Mouse (Mus musculus): ENCODE data around the gene Sh3kbp1. TPM values are rescaled to one million over a fixed set of nuclear protein-coding genes. Genes with fewer than 3 reads are reported as not detected.

Sh3kbp1 gene
- polyA plus RNA-seq, 1 experiment from 2014 or later: 49.6 TPM

GRCm38 (mm10) chrX:159628629-159629028 lies 1.6 kb downstream of the Sh3kbp1 start:
- no peaks in the 10 kb centered on the region for H3K27me3 ChIP-seq (replicated peaks; ENCODE audit: control insufficient read depth, insufficient read depth, low read length)
- whole genome bisulfite sequencing: 41% methylated on average over 4 of the region's 4 CpGs
- H3K36me3 ChIP-seq (ENCODE audit: control insufficient read depth, insufficient read depth, low read length): no peaks in the 10 kb centered on the region
- H3K4me3 ChIP-seq (ENCODE audit: low read length): peak overlapping the region; percentile 63
- ATAC-seq: no peak
- H3K9ac ChIP-seq (ENCODE audit: low read depth, low read length): peak overlapping the region; percentile 78
- H3K4me1 ChIP-seq (ENCODE audit: control insufficient read depth, insufficient read depth, low read depth, low read length): peaks cover 3% of the 10 kb centered on the region; the same call in 1 of the 2 replicates
- no peaks in the 10 kb centered on the region for H3K9me3 ChIP-seq (ENCODE audit: control insufficient read depth, low read length)
- peak overlapping the region; percentile 58 for H3K4me2 ChIP-seq (ENCODE audit: low read length)
- no peak overlapping the region for H3K27ac ChIP-seq (ENCODE audit: low read depth, low read length)

GRCm38 (mm10) chrX:159629203-159629602 lies 2.1 kb downstream of the Sh3kbp1 start:
- H3K9ac ChIP-seq (ENCODE audit: low read depth, low read length): peak overlapping the region; percentile 17; the same call in 1 of the 2 replicates
- no peak for ATAC-seq
- H3K27ac ChIP-seq (ENCODE audit: low read depth, low read length): no peak overlapping the region
- 29% methylated on average over 2 of the region's 2 CpGs for WGBS
- H3K4me3 ChIP-seq (ENCODE audit: low read length): peak overlapping the region; percentile 63
- no peaks in the 10 kb centered on the region for H3K36me3 ChIP-seq (ENCODE audit: control insufficient read depth, insufficient read depth, low read length)
- peak overlapping the region; percentile 58 for H3K4me2 ChIP-seq (ENCODE audit: low read length)
- no peaks in the 10 kb centered on the region for H3K27me3 ChIP-seq (replicated peaks; ENCODE audit: control insufficient read depth, insufficient read depth, low read length)
- no peaks in the 10 kb centered on the region for H3K9me3 ChIP-seq (ENCODE audit: control insufficient read depth, low read length)
- peaks cover 3% of the 10 kb centered on the region; the same call in 1 of the 2 replicates for H3K4me1 ChIP-seq (ENCODE audit: control insufficient read depth, insufficient read depth, low read depth, low read length)

- no peak overlapping the region for H3K27ac ChIP-seq (ENCODE audit: low read depth, low read length)
- H3K9me3 ChIP-seq (ENCODE audit: control insufficient read depth, low read length): no peaks in the 10 kb centered on the region
- H3K4me3 ChIP-seq (ENCODE audit: low read length): no peak overlapping the region
- H3K27me3 ChIP-seq (replicated peaks; ENCODE audit: control insufficient read depth, insufficient read depth, low read length): no peaks in the 10 kb centered on the region
- no peak overlapping the region for H3K4me2 ChIP-seq (ENCODE audit: low read length)
- H3K4me1 ChIP-seq (ENCODE audit: control insufficient read depth, insufficient read depth, low read depth, low read length): no peaks in the 10 kb centered on the region
- no peaks in the 10 kb centered on the region for H3K36me3 ChIP-seq (ENCODE audit: control insufficient read depth, insufficient read depth, low read length)
- WGBS: 86% methylated on average over 4 of the region's 4 CpGs
- ATAC-seq: no peak
- H3K9ac ChIP-seq (ENCODE audit: low read depth, low read length): no peak overlapping the region
Measured at GRCm38 (mm10) chrX:159638500-159639227, 11.6 kb downstream of the Sh3kbp1 start.

GRCm38 (mm10) chrX:159639991-159640390 lies 12.9 kb downstream of the Sh3kbp1 start:
- H3K9me3 ChIP-seq (ENCODE audit: control insufficient read depth, low read length): no peaks in the 10 kb centered on the region
- no peaks in the 10 kb centered on the region for H3K4me1 ChIP-seq (ENCODE audit: control insufficient read depth, insufficient read depth, low read depth, low read length)
- H3K4me2 ChIP-seq (ENCODE audit: low read length): no peak overlapping the region
- H3K4me3 ChIP-seq (ENCODE audit: low read length): no peak overlapping the region
- no peaks in the 10 kb centered on the region for H3K36me3 ChIP-seq (ENCODE audit: control insufficient read depth, insufficient read depth, low read length)
- H3K27me3 ChIP-seq (replicated peaks; ENCODE audit: control insufficient read depth, insufficient read depth, low read length): no peaks in the 10 kb centered on the region
- ATAC-seq: no peak
- no peak overlapping the region for H3K27ac ChIP-seq (ENCODE audit: low read depth, low read length)
- 84% methylated on average over 4 of the region's 4 CpGs for WGBS
- H3K9ac ChIP-seq (ENCODE audit: low read depth, low read length): no peak overlapping the region

- no peak overlapping the region for H3K4me3 ChIP-seq (ENCODE audit: low read length)
- no peaks in the 10 kb centered on the region for H3K36me3 ChIP-seq (ENCODE audit: control insufficient read depth, insufficient read depth, low read length)
- no peaks in the 10 kb centered on the region for H3K9me3 ChIP-seq (ENCODE audit: control insufficient read depth, low read length)
- no peak for ATAC-seq
- H3K27me3 ChIP-seq (replicated peaks; ENCODE audit: control insufficient read depth, insufficient read depth, low read length): no peaks in the 10 kb centered on the region
- no peaks in the 10 kb centered on the region for H3K4me1 ChIP-seq (ENCODE audit: control insufficient read depth, insufficient read depth, low read depth, low read length)
- WGBS: 93% methylated on average over 3 of the region's 3 CpGs
- H3K27ac ChIP-seq (ENCODE audit: low read depth, low read length): no peak overlapping the region
- no peak overlapping the region for H3K4me2 ChIP-seq (ENCODE audit: low read length)
- H3K9ac ChIP-seq (ENCODE audit: low read depth, low read length): no peak overlapping the region
Measured at GRCm38 (mm10) chrX:159645314-159645713, 18.2 kb downstream of the Sh3kbp1 start.

- no peaks in the 10 kb centered on the region for H3K4me1 ChIP-seq (ENCODE audit: control insufficient read depth, insufficient read depth, low read depth, low read length)
- 78% methylated on average over 5 of the region's 5 CpGs for WGBS
- H3K4me3 ChIP-seq (ENCODE audit: low read length): no peak overlapping the region
- no peaks in the 10 kb centered on the region for H3K9me3 ChIP-seq (ENCODE audit: control insufficient read depth, low read length)
- H3K36me3 ChIP-seq (ENCODE audit: control insufficient read depth, insufficient read depth, low read length): no peaks in the 10 kb centered on the region
- no peak overlapping the region for H3K27ac ChIP-seq (ENCODE audit: low read depth, low read length)
- H3K9ac ChIP-seq (ENCODE audit: low read depth, low read length): no peak overlapping the region
- ATAC-seq: no peak
- H3K4me2 ChIP-seq (ENCODE audit: low read length): no peak overlapping the region
- H3K27me3 ChIP-seq (replicated peaks; ENCODE audit: control insufficient read depth, insufficient read depth, low read length): no peaks in the 10 kb centered on the region
Measured at GRCm38 (mm10) chrX:159647564-159647963, 20.5 kb downstream of the Sh3kbp1 start.

- ATAC-seq: no peak
- 85% methylated on average over 3 of the region's 3 CpGs for WGBS
- Histone ChIP-seq H3K4me3 (ENCODE audit: low read length) (no peak overlapping the region), H3K27me3 (replicated peaks; ENCODE audit: control insufficient read depth, insufficient read depth, low read length) (no peaks in the 10 kb centered on the region), H3K9ac (ENCODE audit: low read depth, low read length) (no peak overlapping the region), H3K36me3 (ENCODE audit: control insufficient read depth, insufficient read depth, low read length) (no peaks in the 10 kb centered on the region), H3K27ac (ENCODE audit: low read depth, low read length) (no peak overlapping the region), H3K4me1 (ENCODE audit: control insufficient read depth, insufficient read depth, low read depth, low read length) (no peaks in the 10 kb centered on the region), H3K9me3 (ENCODE audit: control insufficient read depth, low read length) (no peaks in the 10 kb centered on the region), H3K4me2 (ENCODE audit: low read length) (no peak overlapping the region)
Measured at GRCm38 (mm10) chrX:159648598-159648997, 21.5 kb downstream of the Sh3kbp1 start.

- WGBS: 36% methylated on average over 11 of the region's 11 CpGs
- no peaks in the 10 kb centered on the region for H3K9me3 ChIP-seq (ENCODE audit: control insufficient read depth, low read length)
- no peaks in the 10 kb centered on the region for H3K4me1 ChIP-seq (ENCODE audit: control insufficient read depth, insufficient read depth, low read depth, low read length)
- H3K4me2 ChIP-seq (ENCODE audit: low read length): no peak overlapping the region
- no peak overlapping the region for H3K9ac ChIP-seq (ENCODE audit: low read depth, low read length)
- H3K27ac ChIP-seq (ENCODE audit: low read depth, low read length): no peak overlapping the region
- ATAC-seq: no peak
- H3K36me3 ChIP-seq (ENCODE audit: control insufficient read depth, insufficient read depth, low read length): no peaks in the 10 kb centered on the region
- H3K4me3 ChIP-seq (ENCODE audit: low read length): no peak overlapping the region
- H3K27me3 ChIP-seq (replicated peaks; ENCODE audit: control insufficient read depth, insufficient read depth, low read length): no peaks in the 10 kb centered on the region
Measured at GRCm38 (mm10) chrX:159650130-159650678, 23.1 kb downstream of the Sh3kbp1 start.

- 60% methylated on average over 6 of the region's 6 CpGs for WGBS
- Histone ChIP-seq H3K27ac (ENCODE audit: low read depth, low read length) (no peak overlapping the region), H3K4me3 (ENCODE audit: low read length) (no peak overlapping the region), H3K9ac (ENCODE audit: low read depth, low read length) (no peak overlapping the region), H3K9me3 (ENCODE audit: control insufficient read depth, low read length) (no peaks in the 10 kb centered on the region), H3K4me1 (ENCODE audit: control insufficient read depth, insufficient read depth, low read depth, low read length) (no peaks in the 10 kb centered on the region), H3K36me3 (ENCODE audit: control insufficient read depth, insufficient read depth, low read length) (no peaks in the 10 kb centered on the region), H3K27me3 (replicated peaks; ENCODE audit: control insufficient read depth, insufficient read depth, low read length) (no peaks in the 10 kb centered on the region), H3K4me2 (ENCODE audit: low read length) (no peak overlapping the region)
- ATAC-seq: no peak
Measured at GRCm38 (mm10) chrX:159650727-159651126, 23.7 kb downstream of the Sh3kbp1 start.

Data from hindbrain, embryonic 16.5 days (tissue).